Mouse (Mus musculus) testis, adult 2 months (tissue): ENCODE measurements around the gene Grid2ip.

ENCODE experiments used
- CTCF ChIP-seq: fragments of 200-500 bp; IDR thresholded peaks from 2 replicates; pipeline ENCODE4 v1.5.1; 2012; ENCODE audit warnings: low read depth, mild to moderate bottlenecking, inconsistent platforms, low read length, moderate library complexity; ENCODE audit not compliant: control insufficient read depth, insufficient read depth, insufficient replicate concordance
- POLR2A ChIP-seq: fragments of 200-500 bp; IDR thresholded peaks from 2 replicates; pipeline ENCODE4 v1.6.1; 2012; ENCODE audit warnings: low read depth, mild to moderate bottlenecking, inconsistent platforms, low read length, moderate library complexity; ENCODE audit not compliant: control insufficient read depth

DNA sequence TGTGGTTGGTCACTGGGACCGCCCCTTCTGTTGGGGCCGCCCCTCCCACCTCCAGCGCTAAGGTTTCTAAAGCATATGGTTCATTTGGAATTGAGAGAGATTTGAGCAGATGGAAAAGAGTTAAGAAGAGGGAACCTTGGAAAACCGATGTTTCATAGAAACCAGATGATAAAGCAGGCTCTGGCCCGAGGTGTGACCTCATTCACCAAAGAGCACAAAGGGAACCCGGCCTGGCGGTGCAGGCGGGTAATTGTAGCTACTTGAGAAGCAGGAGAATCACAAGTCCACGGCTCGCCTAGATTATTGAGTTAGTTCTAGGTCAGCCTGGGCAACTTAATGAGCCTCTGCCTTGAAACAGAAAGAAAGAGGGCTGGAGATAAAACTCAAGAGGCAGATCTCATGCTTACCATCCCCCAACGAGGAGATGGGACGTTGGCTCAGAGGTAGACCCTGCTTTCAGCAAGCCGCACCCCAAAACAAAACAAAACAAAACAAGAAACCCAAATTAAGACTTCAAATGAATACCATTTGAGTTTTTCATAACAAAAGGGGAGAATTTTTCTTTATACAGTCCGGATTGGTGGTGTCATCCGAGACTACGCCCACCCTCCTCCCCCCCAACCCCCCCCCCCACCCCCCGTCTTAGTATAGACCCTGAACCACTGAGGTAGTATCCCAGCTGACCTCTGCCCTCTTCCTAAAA is at the start of gene Grid2ip:
- TF ChIP-seq POLR2A (no peak), CTCF (no peak)
